Mouse (Mus musculus): ENCODE results near the gene Acadsb. TPM values are rescaled to one million over a fixed set of nuclear protein-coding genes. Genes with fewer than 3 reads are reported as not detected.

Acadsb gene
- total RNA-seq, 2 experiments from 2014 or later, result 68.4 to 68.8 TPM

DNA sequence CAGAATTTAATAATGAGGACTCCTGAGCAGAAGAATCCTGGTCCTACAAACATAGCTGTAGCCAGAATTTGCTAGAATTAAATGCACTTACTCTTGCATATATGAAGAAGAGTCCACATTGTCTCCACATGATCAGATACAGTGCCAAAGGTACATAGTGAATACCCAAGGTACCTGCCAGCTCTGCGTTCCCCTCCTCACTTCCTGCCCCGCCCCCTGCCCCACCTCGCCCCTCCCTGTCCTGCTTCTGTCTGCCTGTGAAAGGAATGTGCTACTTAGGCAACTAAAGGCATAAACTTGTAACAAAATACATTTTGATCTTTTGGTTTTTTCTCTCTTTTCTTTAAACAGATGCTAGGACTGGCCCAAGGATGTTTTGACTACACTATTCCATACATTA is 26.6 kb downstream of the Acadsb start:
- intact Hi-C loops (cut with DNase I), result loop anchor here (10.0 kb wide), 1 partner anchor 128 kb away; the partner anchor contains the start of gene Bub3
- no peak for DNase-seq (ENCODE audit: low spot score in 2 of 2)

GRCm38 (mm10) chr7:131456714-131457113 is 46.3 kb downstream of the Acadsb start:
- intact Hi-C loops (cut with DNase I), result no loop called here
- DNase-seq (ENCODE audit: low spot score in 2 of 2), result no peak

DNA sequence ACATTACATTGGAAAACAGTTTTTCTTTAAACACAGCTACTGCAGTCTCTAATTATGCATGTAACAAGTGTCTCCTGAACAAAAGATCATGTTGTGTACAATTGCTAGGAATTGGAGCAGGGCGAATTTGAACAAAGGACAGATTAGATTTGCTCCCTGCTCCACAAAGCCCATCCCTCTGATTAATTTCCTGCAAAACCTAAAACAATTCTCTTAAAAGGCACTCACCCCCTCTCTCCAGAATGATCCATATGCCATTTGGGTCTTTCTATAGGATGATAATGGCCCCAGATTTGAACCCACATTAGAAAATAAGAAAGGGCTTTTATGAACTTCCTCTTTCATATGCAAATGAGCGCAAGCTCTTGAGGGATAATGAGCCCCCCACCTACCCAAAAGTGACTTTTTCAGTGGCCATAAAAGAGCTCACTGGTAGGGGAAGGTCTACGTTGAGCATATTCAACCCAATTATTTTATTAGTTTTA is 54.8 kb downstream of the Acadsb start:
- DNase-seq (ENCODE audit: low spot score in 2 of 2), result no peak
- intact Hi-C loops (cut with DNase I), result no loop called here

DNA sequence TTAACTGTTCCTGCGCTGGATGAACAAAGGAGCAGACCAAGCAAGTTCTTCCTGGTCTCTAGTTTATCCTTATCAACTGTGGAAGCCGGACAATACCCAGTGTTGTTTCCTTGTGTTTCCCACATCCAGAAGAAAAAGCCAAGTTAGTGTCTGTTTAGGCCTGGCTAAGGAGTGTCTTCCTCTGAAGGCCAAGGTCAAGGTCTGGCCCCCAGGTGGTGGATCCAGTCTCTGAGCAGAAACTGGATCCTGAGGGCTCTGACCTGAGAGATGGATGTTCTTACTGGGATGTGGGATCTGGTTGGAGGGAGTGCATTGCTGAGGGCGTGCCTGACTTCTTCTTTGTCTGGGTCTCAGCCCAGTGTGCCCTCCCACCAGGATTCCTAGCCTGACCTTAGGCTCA is 55.3 kb downstream of the Acadsb start:
- intact Hi-C loops (cut with DNase I), result no loop called here

DNA sequence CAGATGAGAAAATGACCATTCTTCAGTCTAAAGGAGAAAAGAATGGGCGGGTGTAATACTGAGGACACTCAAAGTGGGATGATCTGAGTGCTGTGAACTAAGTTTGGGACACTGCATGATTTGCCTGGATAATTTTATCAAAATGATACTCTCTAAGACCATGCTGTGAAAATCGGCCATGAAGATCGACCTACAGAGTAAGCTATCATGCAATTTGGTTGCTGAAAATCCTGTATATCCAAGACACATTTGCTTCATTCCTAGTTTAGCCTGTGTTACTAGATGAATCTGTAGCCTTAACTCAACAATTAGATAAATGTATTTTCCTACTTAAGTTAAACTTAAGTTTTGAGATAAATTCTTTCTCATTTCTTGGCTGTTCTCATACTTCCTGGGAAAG is 56.9 kb downstream of the Acadsb start:
- DNase-seq (ENCODE audit: low spot score in 2 of 2), result no peak
- intact Hi-C loops (cut with DNase I), result no loop called here

More for the DNA sequence above, 55.3 kb downstream of the Acadsb start:
- no peak for DNase-seq (ENCODE audit: low spot score in 2 of 2)

DNA sequence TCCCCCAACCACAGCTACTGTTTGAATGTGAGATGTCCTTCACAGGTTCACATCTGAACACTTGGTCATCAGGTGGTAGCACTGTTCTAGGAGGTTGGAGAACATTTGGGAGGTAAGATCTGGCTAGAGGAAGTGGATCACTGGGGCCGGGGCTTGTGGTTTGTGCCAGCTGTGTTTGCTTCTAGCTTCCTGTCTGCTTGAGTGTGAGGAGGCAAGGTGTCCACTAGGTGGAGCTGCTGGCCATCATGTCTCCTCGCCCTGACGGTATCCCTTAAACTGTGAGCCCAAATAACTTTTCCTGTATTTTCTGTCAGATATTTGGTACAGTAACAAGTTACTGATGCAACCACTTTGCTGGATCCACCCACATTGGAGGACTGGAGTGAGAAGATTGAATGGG is 59.1 kb downstream of the Acadsb start:
- intact Hi-C loops (cut with DNase I), result no loop called here
- DNase-seq (ENCODE audit: low spot score in 2 of 2), result no peak

GRCm38 (mm10) chr7:131471551-131471950 is 61.1 kb downstream of the Acadsb start:
- no peak for DNase-seq (ENCODE audit: low spot score in 2 of 2)
- intact Hi-C loops (cut with DNase I), result no loop called here

GRCm38 (mm10) chr7:131477140-131477539 is 66.7 kb downstream of the Acadsb start:
- intact Hi-C loops (cut with DNase I), result no loop called here
- DNase-seq (ENCODE audit: low spot score in 2 of 2), result no peak

DNA sequence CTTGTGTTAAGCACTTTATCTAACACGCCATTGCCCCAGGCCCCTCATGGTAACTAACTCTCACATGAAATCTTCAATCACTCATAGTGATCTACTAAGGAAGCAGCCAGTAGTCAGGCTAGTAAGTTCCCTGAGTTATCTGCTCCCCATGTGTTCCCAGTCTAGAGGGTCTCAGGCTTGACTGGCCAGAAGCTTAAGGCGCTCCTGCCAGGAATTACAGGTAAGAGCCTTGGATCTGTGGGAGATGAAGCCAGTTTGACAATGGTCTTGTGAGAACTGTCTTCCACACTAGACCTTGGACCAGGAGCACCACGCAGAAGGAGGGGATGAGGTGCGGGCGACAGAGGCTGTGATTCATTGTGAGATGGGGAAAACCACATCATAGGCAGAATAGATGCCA is 68.0 kb downstream of the Acadsb start:
- intact Hi-C loops (cut with DNase I), result no loop called here

More for the DNA sequence above, 68.0 kb downstream of the Acadsb start:
- DNase-seq (ENCODE audit: low spot score in 2 of 2), result no peak

Other genes with a start within 250 kb of the Acadsb start
- gene 5430419D17Rik, start 236.2 kb upstream of the Acadsb start, total RNA-seq (2021), result not detected
- under 1 TPM; 0.15 to 0.20 TPM for gene Cuzd1, start 88.3 kb upstream of the Acadsb start, total RNA-seq (2021)
- gene Fam24b, start 81.1 kb upstream of the Acadsb start, total RNA-seq (2021), result under 1 TPM in 1 of 2 experiments, not detected in 1; 0.89 TPM
- not detected for gene Fam24a, start 76.7 kb upstream of the Acadsb start, total RNA-seq (2021)
- 10 to 100 TPM; 21.7 to 26.0 TPM for gene 2310057M21Rik, start 47.8 kb upstream of the Acadsb start, total RNA-seq (2021)
- gene Pstk, start 39.5 kb upstream of the Acadsb start, total RNA-seq (2021), result 10 to 100 TPM; 40.9 to 49.8 TPM
- gene Ikzf5, start 80 bp upstream of the Acadsb start, total RNA-seq (2021), result 10 to 100 TPM; 45.1 to 45.9 TPM
- not detected for gene Hmx3, start 132.3 kb downstream of the Acadsb start, total RNA-seq (2021)
- not detected for gene Hmx2, start 138.2 kb downstream of the Acadsb start, total RNA-seq (2021)
- 10 to 100 TPM; 55.4 to 56.8 TPM for gene Bub3, start 149.6 kb downstream of the Acadsb start, total RNA-seq (2021)